Mouse (Mus musculus) liver, adult 2 months (tissue): Measurements from ENCODE around the gene Ranbp9.

Source experiments
- CTCF ChIP-seq: fragments of 200-500 bp; IDR thresholded peaks from 2 replicates; pipeline ENCODE4 v1.5.1; 2011; ENCODE audit warnings: low read depth, low read length, control low read depth
- POLR2A ChIP-seq: fragments of 200-500 bp; IDR thresholded peaks from 2 replicates; pipeline ENCODE4 v1.6.1; 2011; ENCODE audit warnings: low read length, control low read depth; ENCODE audit not compliant: insufficient read depth; ENCODE audit errors: extremely low read depth

DNA sequence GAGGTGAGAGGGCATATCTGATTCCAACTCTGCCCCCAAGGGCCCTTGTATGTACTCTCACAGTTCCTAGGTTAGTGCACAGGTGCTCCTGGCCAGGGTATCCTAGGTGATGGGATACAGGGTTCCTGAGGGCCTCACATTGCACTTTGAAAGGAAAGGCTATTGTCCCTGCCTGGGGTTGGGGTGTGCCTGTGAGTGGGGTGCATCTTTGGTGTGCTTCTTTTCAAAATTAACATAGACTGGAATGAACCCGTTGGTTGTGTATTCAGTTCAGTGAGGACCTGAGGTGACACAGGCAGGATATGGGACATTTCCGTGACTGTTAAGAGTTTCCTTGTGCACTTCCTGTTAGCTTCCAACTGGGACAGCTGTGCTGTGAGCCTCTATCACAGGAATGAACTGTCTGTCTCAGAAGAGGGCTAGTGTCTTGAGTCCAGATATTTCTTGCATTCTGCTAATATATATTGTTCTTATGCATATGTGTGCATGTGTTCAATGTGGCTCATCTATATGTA is 106.1 kb downstream of the Ranbp9 start:
- no peak for TF ChIP-seq CTCF
- TF ChIP-seq POLR2A = no peak
